Mouse (Mus musculus) testis, adult 2 months (tissue): ENCODE results near the gene Gm42906.

ENCODE experiments used
- CTCF ChIP-seq: fragments of 200-500 bp; IDR thresholded peaks from 2 replicates; pipeline ENCODE4 v1.5.1; 2012; ENCODE audit warnings: low read depth, mild to moderate bottlenecking, inconsistent platforms, low read length, moderate library complexity; ENCODE audit not compliant: control insufficient read depth, insufficient read depth, insufficient replicate concordance
- POLR2A ChIP-seq: fragments of 200-500 bp; IDR thresholded peaks from 2 replicates; pipeline ENCODE4 v1.6.1; 2012; ENCODE audit warnings: low read depth, mild to moderate bottlenecking, inconsistent platforms, low read length, moderate library complexity; ENCODE audit not compliant: control insufficient read depth

DNA sequence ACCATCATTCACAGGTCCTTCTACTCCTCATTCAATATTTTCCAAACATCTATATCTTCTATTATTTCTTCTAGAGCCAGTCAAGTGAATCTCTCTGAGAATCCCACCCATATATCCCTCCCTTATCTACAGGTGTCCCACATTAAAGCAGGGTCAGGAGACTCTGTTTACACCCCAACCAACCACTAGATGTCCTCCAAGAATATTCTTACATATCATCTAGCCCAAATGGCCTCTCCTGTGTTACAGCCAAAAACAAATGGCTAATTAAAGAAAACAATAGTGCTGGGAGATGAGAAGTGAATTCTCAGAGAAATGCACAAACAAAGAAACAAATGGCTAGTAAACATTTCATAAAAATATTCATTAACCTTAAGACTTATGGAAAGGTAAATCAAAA, 17.7 kb upstream of the Gm42906 start:
- TF ChIP-seq CTCF = no peak
- TF ChIP-seq POLR2A = no peak
